Mouse (Mus musculus) liver (tissue): ENCODE measurements at regions not wholly inside any gene's neighbourhood (a gene's known extent, or its start where the extent isn't known, plus 50 kb on each side); places are given as distances from the start of the nearest gene placed in this dataset.

ENCODE experiments used
- DNase-seq: peaks from one replicate; pipeline ENCODE4 v3.0.0-alpha.2; 2020; ENCODE audit warnings: mixed read lengths

DNA sequence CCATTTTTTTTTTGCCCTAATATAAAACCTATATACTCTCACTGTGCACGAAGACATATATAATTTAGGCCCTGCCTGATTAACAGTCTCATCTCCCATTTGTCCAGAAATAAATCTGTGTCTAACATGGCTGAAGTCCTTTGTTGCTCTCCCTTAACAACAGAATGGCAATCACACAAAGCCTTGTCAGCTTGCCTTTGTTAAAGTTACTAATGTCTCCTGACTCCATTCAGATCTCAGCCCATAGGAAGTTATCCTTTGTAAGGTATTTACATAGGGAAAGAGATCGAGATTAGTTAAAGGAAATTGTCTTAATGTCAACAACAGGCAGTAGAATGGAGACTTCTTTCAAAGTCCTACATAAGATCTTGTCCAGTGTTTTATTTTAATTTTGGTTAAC, 809.2 kb downstream of the Robo1 start:
- DNase-seq, result no peak

DNA sequence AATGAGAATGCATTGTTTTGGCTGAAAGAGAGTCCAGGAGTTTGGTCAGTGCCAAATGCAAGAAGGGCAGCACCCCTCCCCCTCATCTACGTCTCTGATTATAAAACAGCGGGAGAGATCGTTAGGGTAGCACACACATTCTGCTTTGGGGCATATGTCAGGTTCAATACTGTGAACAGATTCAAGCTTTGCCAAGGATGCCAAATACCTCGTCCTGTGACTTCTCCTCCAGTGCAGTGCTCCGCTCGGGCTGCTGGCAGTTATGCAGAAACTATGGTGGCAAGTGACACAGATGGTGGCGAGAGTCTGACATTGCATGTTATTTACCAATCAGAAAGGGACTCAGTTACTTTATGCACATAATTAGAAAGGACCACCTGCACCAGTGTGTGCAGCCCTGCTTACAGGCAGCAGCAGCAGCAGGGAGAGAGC, 799.9 kb downstream of the Robo1 start:
- DNase-seq, result no peak

DNA sequence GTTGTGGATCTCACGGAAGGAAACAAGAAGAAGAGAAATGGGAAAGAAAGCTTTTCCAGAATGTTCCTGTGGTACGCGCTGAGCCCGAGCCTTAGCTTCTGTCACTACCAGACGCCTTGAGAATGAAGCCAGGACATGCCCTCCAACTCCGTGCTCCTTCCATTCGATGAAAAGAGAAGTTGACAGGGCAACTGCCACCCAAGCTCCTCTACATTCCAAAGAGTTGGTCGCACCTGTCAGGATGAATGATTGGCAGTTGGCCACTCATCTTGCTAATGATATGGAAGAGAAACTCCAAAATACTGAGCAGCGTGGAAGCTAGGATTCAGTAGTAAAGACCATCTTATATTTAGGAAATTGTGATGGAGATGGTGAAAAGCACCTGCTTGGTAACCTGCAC, 799.5 kb downstream of the Robo1 start:
- DNase-seq, result no peak

- no peak for DNase-seq
These were observed 797.4 kb downstream of the Robo1 start for GRCm38 (mm10) chr16:73105496-73105895.

- DNase-seq, result no peak
These were observed 792.2 kb downstream of the Robo1 start for GRCm38 (mm10) chr16:73100273-73100672.

GRCm38 (mm10) chr16:73098760-73099159, 790.7 kb downstream of the Robo1 start:
- DNase-seq, result no peak

GRCm38 (mm10) chr16:73097176-73097575, 789.1 kb downstream of the Robo1 start:
- DNase-seq, result no peak

DNA sequence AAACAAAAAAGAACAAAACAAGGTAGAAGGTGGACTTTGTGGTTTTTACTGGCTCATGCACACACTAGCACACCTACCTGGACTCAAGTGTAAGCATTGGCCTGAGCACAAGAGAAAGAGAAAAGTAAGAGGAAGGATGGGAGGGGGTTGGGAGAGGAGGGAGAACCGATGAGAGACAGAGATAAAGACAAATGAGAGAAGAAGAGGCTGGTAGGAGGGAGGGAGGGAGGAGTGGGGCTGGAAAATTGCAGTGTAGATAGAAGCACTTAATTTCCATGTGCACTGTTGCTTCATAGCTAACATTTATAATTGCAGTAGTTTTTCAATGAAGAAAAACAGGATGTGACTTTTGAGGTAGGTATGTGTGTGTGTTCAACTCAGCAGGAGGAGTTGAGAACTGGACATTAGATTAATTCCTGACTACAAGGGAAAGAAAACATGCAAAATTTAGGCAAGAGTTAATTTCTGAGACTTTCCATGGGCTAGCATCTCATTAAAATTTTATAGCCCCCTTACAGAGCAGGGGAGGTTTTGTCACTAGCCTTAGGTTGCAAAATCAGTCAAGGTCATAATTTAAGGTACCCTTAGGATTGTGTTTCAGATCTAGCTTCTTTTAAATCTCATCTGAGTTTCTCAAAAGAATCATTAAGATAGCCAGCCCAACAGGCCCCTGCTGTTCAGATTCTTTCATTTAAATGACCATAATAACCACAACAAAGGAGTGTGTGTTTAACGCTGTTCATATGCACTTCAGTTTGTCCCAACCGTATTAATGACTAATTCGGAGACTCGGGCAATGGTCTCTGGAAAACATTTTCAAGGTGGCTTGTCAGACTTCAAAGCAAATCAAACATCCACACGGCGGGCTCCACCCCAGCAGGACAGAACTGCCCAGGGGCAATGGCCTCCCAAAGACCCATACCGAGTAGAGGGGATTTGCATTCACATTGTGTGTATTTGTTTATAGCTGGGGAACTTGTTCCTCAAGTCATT, 788.3 kb downstream of the Robo1 start:
- DNase-seq, result no peak
